In the genomic region with DNA sequence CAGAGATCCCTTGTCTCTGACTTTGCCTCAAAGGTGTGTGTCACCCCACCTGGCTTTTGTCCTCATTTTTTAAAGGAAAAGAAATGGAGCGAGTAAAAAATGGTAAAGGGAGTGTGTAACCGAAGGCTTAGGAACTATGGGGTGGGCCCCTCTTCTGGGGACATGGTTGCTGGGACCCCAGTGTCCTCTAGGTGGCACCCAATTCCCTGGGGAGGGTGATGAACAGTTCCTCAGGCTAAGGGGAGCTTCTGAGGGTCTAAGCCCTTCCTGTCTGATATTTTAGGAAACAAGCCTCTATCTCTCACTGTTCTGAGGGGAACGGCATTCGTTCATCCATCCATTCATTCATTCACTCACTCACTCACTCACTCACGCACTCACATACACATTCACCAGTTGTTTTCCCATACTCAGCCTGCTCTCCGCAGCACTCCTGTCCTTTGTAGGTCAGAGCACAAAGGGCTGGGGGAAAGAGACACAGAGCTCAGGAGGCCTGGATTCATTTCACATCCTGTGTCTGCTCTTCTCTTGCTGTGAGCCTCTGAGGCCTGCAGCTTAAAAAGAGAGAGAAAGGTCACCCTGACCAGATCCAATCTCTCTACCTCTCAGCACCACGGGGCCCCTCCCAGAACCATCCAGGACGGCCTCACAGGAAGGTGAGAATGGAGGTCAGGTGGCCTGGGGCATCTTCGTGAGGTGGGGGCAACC, we compare ENCODE assay signal across 8 mouse cellular contexts. TPM values are rescaled to one million over a fixed set of nuclear protein-coding genes. Genes with fewer than 3 reads are reported as not detected.
DNase-seq lines count a peak whose midpoint lies in the region; ATAC-seq and TF ChIP-seq lines count a peak whose summit lies in the region.

No protein-coding gene starts in this region.

- no peaks in the 10 kb centered on the region for H3K36me3 ChIP-seq in midbrain, embryonic 14.5 days (ENCODE audit: control insufficient read depth, insufficient read depth, low read length)
- H3K36me3 ChIP-seq in midbrain, embryonic 16.5 days (ENCODE audit: control insufficient read depth, insufficient read depth, low read length): no peaks in the 10 kb centered on the region
- no peaks in the 10 kb centered on the region for H3K36me3 ChIP-seq in liver, embryonic 14.5 days (replicated peaks; ENCODE audit: control insufficient read depth, insufficient read depth, low read depth)
- no peaks in the 10 kb centered on the region for H3K36me3 ChIP-seq in forebrain, embryonic 16.5 days (ENCODE audit: control insufficient read depth, insufficient read depth)

- TF ChIP-seq CTCF in liver, embryonic 14.5 days (IDR thresholded peaks at IDR 0.05; ENCODE audit: low read depth): peak; percentile 59

- H3K9me3 ChIP-seq in midbrain, embryonic 14.5 days (ENCODE audit: control insufficient read depth, low read length): no peaks in the 10 kb centered on the region
- no peaks in the 10 kb centered on the region for H3K9me3 ChIP-seq in midbrain, embryonic 16.5 days (replicated peaks; ENCODE audit: control insufficient read depth, low read length, poor library complexity, severe bottlenecking)
- H3K9me3 ChIP-seq in liver, embryonic 14.5 days (ENCODE audit: control insufficient read depth, low read length): no peaks in the 10 kb centered on the region
- no peaks in the 10 kb centered on the region for H3K9me3 ChIP-seq in forebrain, embryonic 16.5 days (ENCODE audit: control insufficient read depth, low read length)

- no peak overlapping the region for H3K4me3 ChIP-seq in midbrain, embryonic 14.5 days (replicated peaks; ENCODE audit: low read depth, low read length)
- no peak overlapping the region for H3K4me3 ChIP-seq in midbrain, embryonic 16.5 days (ENCODE audit: low read depth, low read length)
- no peak overlapping the region for H3K4me3 ChIP-seq in liver, embryonic 14.5 days (ENCODE audit: insufficient read depth in 1 of 2, low read depth in 2 of 2, low read length in 2 of 2)
- H3K4me3 ChIP-seq in forebrain, embryonic 16.5 days (replicated peaks; ENCODE audit: low read length): no peak overlapping the region

- H3K27me3 ChIP-seq in midbrain, embryonic 14.5 days (ENCODE audit: control insufficient read depth, insufficient read depth, low read length): no peaks in the 10 kb centered on the region
- no peaks in the 10 kb centered on the region for H3K27me3 ChIP-seq in midbrain, embryonic 16.5 days (ENCODE audit: control insufficient read depth, insufficient read depth, low read depth, low read length)
- H3K27me3 ChIP-seq in liver, embryonic 14.5 days (ENCODE audit: control insufficient read depth, insufficient read depth, low read length): no peaks in the 10 kb centered on the region
- no peaks in the 10 kb centered on the region for H3K27me3 ChIP-seq in forebrain, embryonic 16.5 days (replicated peaks; ENCODE audit: control insufficient read depth, insufficient read depth, low read length)

- no peak overlapping the region for H3K9ac ChIP-seq in midbrain, embryonic 14.5 days (replicated peaks; ENCODE audit: low read length)
- H3K9ac ChIP-seq in midbrain, embryonic 16.5 days (ENCODE audit: low read depth, low read length): no peak overlapping the region
- no peak overlapping the region for H3K9ac ChIP-seq in liver, embryonic 14.5 days (replicated peaks)
- no peak overlapping the region for H3K9ac ChIP-seq in forebrain, embryonic 16.5 days (replicated peaks; ENCODE audit: low read depth, low read length)

- no peak for ATAC-seq in midbrain, embryonic 14.5 days (ENCODE audit: low FRiP score, low TSS enrichment)
- no peak for ATAC-seq in midbrain, embryonic 16.5 days
- no peak for ATAC-seq in liver, embryonic 14.5 days (ENCODE audit: insufficient read depth)
- ATAC-seq in forebrain, embryonic 16.5 days: no peak

- H3K4me1 ChIP-seq in midbrain, embryonic 14.5 days (ENCODE audit: control insufficient read depth, insufficient read depth, low read length): no peaks in the 10 kb centered on the region
- H3K4me1 ChIP-seq in midbrain, embryonic 16.5 days (ENCODE audit: control insufficient read depth, insufficient read depth, low read length): no peaks in the 10 kb centered on the region
- no peaks in the 10 kb centered on the region for H3K4me1 ChIP-seq in liver, embryonic 14.5 days (replicated peaks; ENCODE audit: control insufficient read depth in 2 of 2, insufficient read depth in 2 of 2, low read length in 1 of 2)
- H3K4me1 ChIP-seq in forebrain, embryonic 16.5 days (replicated peaks; ENCODE audit: control insufficient read depth, insufficient read depth, low read length): no peaks in the 10 kb centered on the region

- TF ChIP-seq EP300 in liver, embryonic 14.5 days (IDR thresholded peaks at IDR 0.05; ENCODE audit: low read depth): no peak

- no peak overlapping the region for H3K4me2 ChIP-seq in midbrain, embryonic 14.5 days (ENCODE audit: low read length)
- H3K4me2 ChIP-seq in midbrain, embryonic 16.5 days (ENCODE audit: low read length): no peak overlapping the region
- no peak overlapping the region for H3K4me2 ChIP-seq in liver, embryonic 14.5 days (ENCODE audit: low read depth)
- no peak overlapping the region for H3K4me2 ChIP-seq in forebrain, embryonic 16.5 days (ENCODE audit: low read length)

- H3K27ac ChIP-seq in midbrain, embryonic 14.5 days (replicated peaks; ENCODE audit: low read depth, low read length): no peak overlapping the region
- H3K27ac ChIP-seq in midbrain, embryonic 16.5 days (ENCODE audit: low read length): no peak overlapping the region
- H3K27ac ChIP-seq in liver, embryonic 14.5 days: no peak overlapping the region
- no peak overlapping the region for H3K27ac ChIP-seq in forebrain, embryonic 16.5 days (ENCODE audit: low read length)

- WGBS in midbrain, embryonic 14.5 days: 51% methylated on average over 9 of the region's 9 CpGs
- 50% methylated on average over 9 of the region's 9 CpGs for WGBS in midbrain, embryonic 16.5 days
- WGBS in liver, embryonic 14.5 days (ENCODE audit: insufficient replicate concordance): 33% methylated on average over 9 of the region's 9 CpGs
- 52% methylated on average over 9 of the region's 9 CpGs for WGBS in forebrain, embryonic 16.5 days

- peak; percentile 18 for DNase-seq in gastrocnemius, adult 18-20 months (ENCODE audit: low spot score)
- no peak for DNase-seq in gastrocnemius, postnatal 25 days
- peak; percentile 58 for DNase-seq in midbrain, embryonic 14.5 days
- DNase-seq in adrenal gland, postnatal 14 days: peak; percentile 37
- no peak for DNase-seq in liver, embryonic 14.5 days (ENCODE audit: low read depth in 3 of 3, low spot score in 3 of 3)
- DNase-seq in thymus, postnatal 4 days: peak; percentile 71

RNA-seq across cellular contexts. Expression of gene Hand1, which starts 36.3 kb away (rescaled TPM):
- total RNA-seq in gastrocnemius, adult 18-20 months (2021): not detected
- not detected for total RNA-seq in gastrocnemius, postnatal 25 days (2021)
- polyA plus RNA-seq in midbrain, embryonic 14.5 days (2014; fragmentation: Nextera tagmentation; extraction: Ambion mirVana): not detected in 2 replicates
- not detected in 2 replicates for polyA plus RNA-seq in midbrain, embryonic 16.5 days (2015; fragmentation: Nextera tagmentation; extraction: Ambion mirVana)
- total RNA-seq in adrenal gland, postnatal 14 days (2021): 12.0 and 14.7 TPM in 2 replicates
- 0.19 and 0.32 TPM in 2 replicates for polyA plus RNA-seq in liver, embryonic 14.5 days (2012; rRNA removed)
- polyA plus RNA-seq in liver, embryonic 14.5 days (2014; fragmentation: Nextera tagmentation; extraction: Ambion mirVana): 0.18 TPM in 1 of 2 replicates, not detected in the other
- polyA plus RNA-seq in forebrain, embryonic 16.5 days (2015; fragmentation: Nextera tagmentation; extraction: Ambion mirVana): not detected in 2 replicates

Comparison
In these comparisons a context has a peak if more than half of its experiments do, and no peak if none do; other contexts are left out.
1. DNase-seq: peak in gastrocnemius, adult 18-20 months (single experiment), midbrain, embryonic 14.5 days (single experiment), adrenal gland, postnatal 14 days (single experiment) and thymus, postnatal 4 days (single experiment); none in gastrocnemius, postnatal 25 days (single experiment) and liver, embryonic 14.5 days (0 of 3).